Mouse (Mus musculus) spleen, postnatal 36 days (tissue): ENCODE measurements at regions not wholly inside any gene's neighbourhood (a gene's known extent, or its start where the extent isn't known, plus 50 kb on each side); places are given as distances from the start of the nearest gene placed in this dataset.

Source experiments
- DNase-seq, 2 experiments: peaks; one replicate each; pipeline ENCODE4 v3.0.0; 2022; ENCODE audit warnings: low spot score in 2 of 2, mixed read lengths in 1 of 2

DNA sequence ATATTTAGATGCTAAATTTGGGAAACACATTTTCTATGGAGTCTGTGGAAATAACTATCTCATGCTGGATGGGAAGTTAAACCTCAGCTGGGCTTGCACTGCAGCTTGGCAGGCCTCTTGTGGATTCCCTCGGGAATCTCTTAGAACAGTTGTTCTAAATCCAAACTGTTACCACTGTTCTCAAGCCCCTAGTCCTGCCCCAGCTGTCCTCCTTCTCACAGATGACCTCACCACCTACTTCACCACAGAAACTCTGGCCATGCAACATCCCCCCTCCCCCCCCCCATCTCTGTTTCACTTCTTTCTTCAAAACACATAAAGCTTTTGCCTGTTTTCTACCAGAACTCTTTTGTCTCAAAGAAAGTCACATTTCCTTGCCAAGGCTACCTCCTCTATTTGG lies 136.6 kb upstream of the Wdr44 start:
- DNase-seq = no peak

DNA sequence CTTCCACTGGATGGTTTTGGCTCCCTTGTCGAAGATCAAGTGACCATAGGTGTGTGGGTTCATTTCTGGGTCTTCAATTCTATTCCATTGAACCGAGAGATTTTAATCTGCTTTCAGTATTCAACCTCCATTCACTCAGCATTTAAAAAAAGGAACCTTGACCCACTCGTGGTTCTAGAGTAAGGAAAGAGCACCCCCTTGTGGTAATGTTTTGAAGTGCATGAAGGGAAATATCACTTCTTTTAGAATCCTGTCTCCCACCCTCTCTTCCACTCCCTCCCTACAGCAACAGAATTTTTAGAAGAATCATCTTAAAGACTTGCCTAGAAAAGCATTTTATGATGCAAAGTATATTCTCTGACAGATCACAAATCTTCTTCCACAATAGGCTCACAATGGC lies 127.3 kb upstream of the Wdr44 start:
- DNase-seq = peak in 1 of 2 experiments; percentile 8
